Mouse (Mus musculus) ES-CJ7 (cell line): Measurements from ENCODE around the gene Nlk.
"Not testable (repeated sequence)": the region's sequence is repeated elsewhere in the genome, so short reads cannot be mapped to it uniquely, and the experiment has no call there.

ENCODE experiments used
- DNase-seq: peaks from one replicate; pipeline ENCODE4 v3.0.0; 2011; ENCODE audit warnings: low read depth, low spot score

Gene Nlk

GRCm38 (mm10) chr11:78545181-78545580 lies 152.0 kb downstream of the Nlk start:
- no peak for DNase-seq

DNA sequence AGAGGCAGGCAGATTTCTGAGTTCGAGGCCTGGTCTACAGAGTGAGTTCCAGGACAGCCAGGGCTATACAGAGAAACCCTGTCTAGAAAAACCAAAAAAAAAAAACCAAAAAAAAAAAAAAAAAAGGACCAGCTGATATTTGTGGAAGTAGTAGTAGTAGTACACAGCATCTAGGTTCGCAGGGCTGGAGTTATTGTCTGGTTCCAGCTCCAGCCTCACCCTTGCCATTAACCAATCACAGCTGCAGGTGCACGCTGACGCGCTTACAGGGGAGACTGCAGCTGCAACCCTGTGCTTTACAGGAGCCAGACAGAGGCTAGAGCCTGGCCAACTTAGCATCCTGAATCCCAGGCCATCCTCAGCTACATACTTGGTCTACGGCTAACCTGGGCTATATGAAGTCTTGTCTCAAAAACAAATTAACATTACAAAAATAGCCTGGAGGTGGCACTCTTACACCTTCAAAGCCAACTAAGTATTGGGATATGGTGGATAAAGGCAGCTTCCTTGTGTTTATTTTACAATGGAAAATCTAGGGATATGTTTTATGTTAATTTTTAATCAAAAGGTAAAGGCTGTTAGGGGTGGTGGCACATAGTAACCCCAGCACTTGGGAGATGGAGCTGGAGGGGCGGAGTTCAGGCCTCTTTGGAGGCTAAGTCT lies 152.6 kb downstream of the Nlk start:
- no peak for DNase-seq

DNA sequence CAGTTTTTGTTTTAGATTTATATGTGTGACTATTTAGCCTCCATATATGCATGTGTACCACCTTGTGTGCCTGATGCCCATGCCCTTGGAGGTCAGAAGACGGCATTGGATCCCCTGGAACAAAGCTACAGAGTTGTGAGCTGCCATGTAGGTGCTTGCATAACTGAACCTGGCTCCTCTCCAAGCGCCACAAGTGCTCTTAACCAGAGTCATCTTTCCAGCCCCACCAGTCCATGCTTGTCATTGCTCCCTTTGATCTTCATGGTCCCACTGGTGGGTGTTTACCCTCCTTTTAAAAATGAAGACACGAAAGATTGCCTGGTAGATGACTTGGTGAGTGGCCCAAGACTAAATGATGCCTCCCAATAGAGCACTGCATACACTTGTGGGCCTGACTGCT lies 156.8 kb downstream of the Nlk start:
- no peak for DNase-seq

GRCm38 (mm10) chr11:78536690-78537084 lies 160.5 kb downstream of the Nlk start:
- no peak for DNase-seq

DNA sequence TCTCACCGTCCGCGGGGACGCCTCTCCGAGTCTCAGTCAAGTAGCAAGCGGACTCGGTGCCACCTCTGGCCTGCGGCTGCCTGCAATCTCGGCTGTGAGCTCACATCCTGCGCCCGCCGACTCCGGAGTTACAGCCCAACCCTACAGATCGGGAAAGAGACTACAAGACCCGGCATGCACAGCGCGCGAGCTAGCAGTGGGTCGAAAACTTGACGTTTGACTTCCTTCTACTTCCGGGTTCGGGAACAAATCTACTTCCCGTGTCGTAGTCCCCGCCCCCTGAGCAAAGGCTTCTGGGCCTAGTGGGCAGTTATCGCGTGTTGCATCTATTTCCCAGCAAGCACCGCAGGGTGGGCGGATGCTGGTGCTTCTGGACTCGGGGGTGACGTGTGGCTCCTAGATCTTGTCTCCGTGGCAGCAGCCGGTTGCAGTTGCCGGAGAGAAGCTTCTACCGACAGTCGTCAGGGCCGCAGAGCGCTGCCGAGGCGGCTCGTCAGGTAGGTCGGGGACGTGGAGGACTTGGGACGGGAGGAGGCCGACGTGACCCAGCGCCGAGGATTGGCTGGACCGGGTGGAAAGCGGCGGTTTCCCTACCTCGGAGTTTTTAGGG lies 161.0 kb downstream of the Nlk start, which contains the start of the genes Tnfaip1 and Ift20:
Gene Tnfaip1 (minus strand): TSS at position 253 of the 610 bp plus-strand sequence.
Gene Ift20 (plus strand): TSS at position 282 of the 610 bp plus-strand sequence.
- DNase-seq = peak; percentile 100

- peak; percentile 77 for DNase-seq
Observed at GRCm38 (mm10) chr11:78535376-78536079, 161.6 kb downstream of the Nlk start.

DNA sequence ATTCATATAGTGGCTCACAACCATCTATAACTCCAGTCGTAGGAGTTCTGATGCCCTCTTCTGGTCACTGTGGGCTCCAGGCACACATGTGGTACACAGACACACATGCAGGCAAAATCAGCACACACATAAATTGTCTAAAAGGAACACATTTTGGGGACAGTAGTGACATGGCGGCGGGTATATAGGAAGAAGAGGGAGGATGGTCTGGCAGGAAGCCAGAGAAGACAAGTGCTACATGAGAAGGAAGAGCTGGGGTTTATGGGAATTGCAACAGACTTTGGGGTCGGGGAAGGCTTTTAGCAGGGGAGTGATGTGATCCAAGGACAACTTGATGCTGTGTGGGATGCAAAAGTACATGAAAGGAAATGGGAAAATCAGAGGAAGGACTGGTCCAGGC lies 162.7 kb downstream of the Nlk start:
- DNase-seq = no peak

GRCm38 (mm10) chr11:78531515-78531914 lies 165.7 kb downstream of the Nlk start:
- not testable (repeated sequence) for DNase-seq

- no peak for DNase-seq
Observed at GRCm38 (mm10) chr11:78531046-78531445, 166.1 kb downstream of the Nlk start.

GRCm38 (mm10) chr11:78530001-78530400 lies 167.2 kb downstream of the Nlk start:
- no peak for DNase-seq

DNA sequence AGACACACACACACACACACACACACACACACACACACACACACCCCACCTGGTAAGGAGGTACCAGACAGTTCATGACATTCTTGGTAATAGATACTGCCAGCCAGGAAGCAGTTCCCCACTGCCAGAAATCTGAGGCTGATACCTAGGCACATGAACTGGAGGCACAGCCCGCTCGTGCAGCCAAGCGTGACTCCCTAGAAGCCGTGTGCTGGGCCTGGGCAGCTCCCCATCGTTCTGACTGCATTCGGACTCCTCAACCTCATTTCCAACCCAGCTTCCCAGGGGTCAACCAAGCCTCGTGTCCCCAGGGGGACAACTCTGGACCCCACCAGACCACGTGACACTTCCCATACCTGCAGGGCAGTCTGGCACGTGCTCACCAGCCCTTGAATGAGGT lies 168.5 kb downstream of the Nlk start:
- DNase-seq = no peak

DNA sequence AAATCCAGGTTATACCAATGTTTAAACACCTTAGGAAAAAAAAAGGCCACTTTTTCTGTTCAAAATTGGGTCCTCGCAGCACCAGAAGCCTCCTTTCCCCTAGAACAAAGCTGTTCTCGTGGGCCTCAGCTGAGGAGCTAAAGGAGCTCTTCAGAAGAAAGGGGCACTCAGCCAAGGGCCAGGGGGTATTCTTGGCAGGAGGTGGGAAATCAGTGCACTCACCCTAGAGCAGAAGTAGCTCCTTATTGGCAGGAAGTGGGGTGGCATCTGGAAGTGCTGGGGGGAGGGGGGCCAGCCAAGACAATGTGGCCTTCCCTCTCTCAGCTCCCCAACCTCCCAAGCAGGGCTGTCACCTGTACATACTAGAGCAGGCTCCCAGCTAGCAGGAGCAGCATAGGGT lies 172.3 kb downstream of the Nlk start:
- DNase-seq = no peak

GRCm38 (mm10) chr11:78523241-78523955 lies 173.8 kb downstream of the Nlk start:
- no peak for DNase-seq

GRCm38 (mm10) chr11:78522481-78522997 lies 174.6 kb downstream of the Nlk start:
- DNase-seq = peak; percentile 47

DNA sequence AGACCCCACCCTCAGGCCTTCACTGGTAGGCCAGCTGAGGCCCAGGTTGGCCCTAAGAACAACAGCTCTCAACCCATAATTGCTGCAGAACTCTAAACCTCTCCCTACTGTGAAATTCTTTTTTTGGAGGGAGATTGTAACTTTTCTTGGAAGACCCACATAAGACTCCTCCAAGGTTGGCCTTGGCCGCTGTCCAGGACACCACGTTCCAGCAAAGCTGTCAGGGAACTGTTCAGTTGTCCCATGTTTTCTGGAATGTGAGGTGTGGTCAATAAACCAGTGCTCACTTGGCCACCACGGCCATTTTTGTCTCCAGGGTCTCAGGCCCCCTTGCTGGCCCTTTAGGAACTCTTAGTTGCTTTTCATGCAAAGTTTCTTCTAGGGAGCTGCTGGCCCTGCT lies 175.3 kb downstream of the Nlk start:
- no peak for DNase-seq

- peak; percentile 47 for DNase-seq
Observed at GRCm38 (mm10) chr11:78518931-78519330, 178.2 kb downstream of the Nlk start.
